Mouse (Mus musculus) neural tube, embryonic 14.5 days (tissue): ENCODE measurements around the gene Slc48a1. TPM values are rescaled to one million over a fixed set of nuclear protein-coding genes. Genes with fewer than 3 reads are reported as not detected.

Experiments used
- ATAC-seq: fragments of 200-750 bp; cut with Nextera tagmentation; 2 replicates; pipeline ENCODE4 v1.8.0; 2017; ENCODE audit warnings: low read depth, mild to moderate bottlenecking, moderate TSS enrichment, moderate library complexity
- H3K27ac ChIP-seq: fragments of 300-500 bp; sonication (generic); 2 replicates; pipeline ENCODE4 v1.5.1; 2014; ENCODE audit warnings: low read depth, mild to moderate bottlenecking, control low read depth, low read length, moderate library complexity, mixed read lengths
- H3K27me3 ChIP-seq: fragments of 300-500 bp; sonication (generic); 2 replicates; pipeline ENCODE4 v1.6.1; 2014; ENCODE audit warnings: low read length; ENCODE audit not compliant: control insufficient read depth, insufficient read depth
- H3K36me3 ChIP-seq: fragments of 300-500 bp; sonication (generic); 2 replicates; pipeline ENCODE4 v1.6.1; 2014; ENCODE audit warnings: low read length, mixed read lengths; ENCODE audit not compliant: control insufficient read depth, insufficient read depth
- H3K4me1 ChIP-seq: fragments of 300-500 bp; sonication (generic); 2 replicates; pipeline ENCODE4 v1.6.1; 2014; ENCODE audit warnings: low read length; ENCODE audit not compliant: control insufficient read depth, insufficient read depth
- H3K4me2 ChIP-seq: fragments of 300-500 bp; sonication (generic); 2 replicates; pipeline ENCODE4 v1.6.1; 2014; ENCODE audit warnings: mild to moderate bottlenecking, low read depth, low read length, control low read depth
- H3K4me3 ChIP-seq: fragments of 300-500 bp; sonication (generic); 2 replicates; pipeline ENCODE4 v1.5.1; 2014; ENCODE audit warnings: low read depth, low read length, control low read depth, mixed read lengths
- H3K9ac ChIP-seq: fragments of 300-500 bp; sonication (generic); replicated peaks from 2 replicates; pipeline ENCODE4 v1.6.1; 2014; ENCODE audit warnings: low read depth, mild to moderate bottlenecking, control low read depth, low read length, mixed read lengths
- H3K9me3 ChIP-seq: fragments of 300-500 bp; sonication (generic); 2 replicates; pipeline ENCODE4 v1.6.1; 2016; ENCODE audit warnings: low read length; ENCODE audit not compliant: control insufficient read depth
- WGBS: fragments of 180-500 bp; shearing (Covaris S2); extraction: QIAGEN DNeasy Blood & Tissue Kit; methylation state at CpG from one replicate; pipeline ENCODE4 v1.1.7; 2014; 5-methylcytosine and 5-hydroxymethylcytosine counted together
- polyA plus RNA-seq: library from polyadenylated mRNA; unstranded; fragments of >200 nt; fragmentation: Nextera tagmentation; extraction: Ambion mirVana; gene quantifications from 2 replicates; pipeline ENCODE4 v1.2.1, GENCODE M21; 2014

The Slc48a1 gene
- polyA plus RNA-seq, 1 experiment from 2014 or later = 104 TPM

DNA sequence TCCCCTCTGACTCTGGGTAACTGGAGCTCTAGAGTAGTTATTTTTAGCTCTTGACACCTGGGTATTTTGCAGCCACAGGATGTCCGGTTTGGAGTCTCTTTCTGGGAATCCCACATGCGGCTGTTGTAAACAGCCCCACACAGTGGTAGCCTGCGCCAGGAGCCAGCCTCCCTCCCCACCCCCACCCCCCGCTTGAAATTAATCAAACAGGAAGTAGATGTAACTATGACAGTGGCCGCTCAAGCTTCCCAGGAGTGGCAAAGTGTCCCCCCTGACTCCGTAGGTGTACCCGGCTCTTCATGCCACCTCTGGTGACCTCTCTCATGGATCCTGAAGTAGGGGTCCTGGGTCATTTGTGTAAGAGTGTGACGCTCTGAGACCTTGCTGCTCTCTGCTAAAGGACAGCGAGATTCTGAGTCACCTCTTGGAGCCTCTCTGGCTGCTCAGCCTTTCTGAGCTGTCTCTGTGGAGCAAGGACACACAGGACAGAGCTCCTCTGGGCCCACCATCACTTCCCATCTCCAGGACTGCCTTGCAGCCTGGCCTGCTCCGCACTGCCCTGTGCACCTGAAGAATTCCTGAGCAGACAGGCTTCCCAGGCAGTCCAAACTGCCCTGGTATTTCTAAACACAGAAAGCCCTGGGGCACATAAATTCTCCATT, 43.1 kb downstream of the Slc48a1 start:
- peaks cover 46% of the 10 kb centered on the region for H3K4me1 ChIP-seq
- H3K27ac ChIP-seq = no peak overlapping the region

DNA sequence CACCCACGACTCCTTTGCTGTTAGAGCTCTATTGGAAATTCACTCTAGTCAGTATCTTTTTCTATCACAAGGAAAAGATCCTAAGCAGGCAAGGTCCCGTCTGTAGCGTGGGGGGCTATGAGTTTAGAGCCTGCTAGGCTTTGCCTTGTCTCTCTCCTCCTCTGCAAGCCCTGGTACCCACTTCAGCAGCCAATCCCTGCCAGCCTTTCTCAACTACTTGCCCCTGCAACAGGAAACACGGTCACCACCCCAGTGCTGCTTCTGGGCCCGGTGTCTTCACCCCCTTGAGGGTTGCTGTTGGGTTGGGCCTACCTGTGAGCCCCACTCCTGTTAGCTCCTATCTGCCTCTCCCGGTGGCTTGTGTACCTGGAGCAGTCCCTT, 43.7 kb downstream of the Slc48a1 start:
- 67% methylated on average over 6 of the region's 6 CpGs for WGBS
- no peaks in the 10 kb centered on the region for H3K36me3 ChIP-seq
- peaks cover 46% of the 10 kb centered on the region for H3K4me1 ChIP-seq
- no peak overlapping the region for H3K9ac ChIP-seq
- H3K9me3 ChIP-seq = no peaks in the 10 kb centered on the region
- no peak overlapping the region for H3K4me2 ChIP-seq
- H3K4me3 ChIP-seq = no peak overlapping the region
- no peaks in the 10 kb centered on the region for H3K27me3 ChIP-seq
- no peak for ATAC-seq
- H3K27ac ChIP-seq = no peak overlapping the region

More for the DNA sequence above, 43.1 kb downstream of the Slc48a1 start:
- no peak overlapping the region for H3K9ac ChIP-seq
- H3K9me3 ChIP-seq = no peaks in the 10 kb centered on the region
- 49% methylated on average over 10 of the region's 10 CpGs for WGBS
- H3K27me3 ChIP-seq = no peaks in the 10 kb centered on the region
- ATAC-seq = no peak
- no peak overlapping the region for H3K4me2 ChIP-seq
- no peak overlapping the region for H3K4me3 ChIP-seq
- H3K36me3 ChIP-seq = no peaks in the 10 kb centered on the region

DNA sequence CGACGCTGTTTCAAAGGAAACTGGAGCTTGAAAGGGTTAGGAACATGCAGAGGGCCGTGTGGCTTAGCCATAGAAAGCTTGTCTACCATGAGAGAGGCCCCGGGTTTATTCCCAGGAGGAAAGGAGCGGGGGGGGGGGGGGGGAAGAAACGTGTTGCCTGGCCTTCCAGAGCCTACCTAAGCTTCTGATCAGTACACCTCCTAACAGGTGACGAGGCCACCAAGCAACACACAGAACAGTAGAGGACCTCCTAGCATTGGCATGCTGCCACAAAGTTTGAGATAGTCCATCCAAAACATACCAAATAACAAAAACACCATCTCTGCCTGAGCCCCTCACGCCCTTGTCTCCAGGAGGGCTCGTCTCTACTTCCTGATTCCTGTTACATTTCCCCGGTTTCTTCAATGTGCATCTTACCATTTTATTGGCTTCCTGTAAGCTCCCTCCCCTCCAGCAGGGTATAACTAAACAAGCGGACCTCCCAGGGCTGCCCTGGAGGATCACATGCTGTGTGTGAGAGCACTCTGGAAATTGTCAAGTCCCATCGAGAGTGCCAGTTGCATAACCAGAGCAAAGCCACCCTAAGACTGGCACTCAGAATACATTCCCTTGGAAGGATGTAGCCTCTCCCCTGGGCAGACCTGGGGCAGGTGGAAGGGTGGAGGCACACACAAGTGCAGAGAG, 44.4 kb downstream of the Slc48a1 start:
- WGBS = 56% methylated on average over 10 of the region's 12 CpGs
- Histone ChIP-seq H3K9me3 (no peaks in the 10 kb centered on the region), H3K36me3 (no peaks in the 10 kb centered on the region), H3K4me1 (peaks cover 49% of the 10 kb centered on the region), H3K27ac (no peak overlapping the region), H3K4me3 (no peak overlapping the region), H3K4me2 (no peak overlapping the region), H3K9ac (no peak overlapping the region), H3K27me3 (no peaks in the 10 kb centered on the region)
- no peak for ATAC-seq

DNA sequence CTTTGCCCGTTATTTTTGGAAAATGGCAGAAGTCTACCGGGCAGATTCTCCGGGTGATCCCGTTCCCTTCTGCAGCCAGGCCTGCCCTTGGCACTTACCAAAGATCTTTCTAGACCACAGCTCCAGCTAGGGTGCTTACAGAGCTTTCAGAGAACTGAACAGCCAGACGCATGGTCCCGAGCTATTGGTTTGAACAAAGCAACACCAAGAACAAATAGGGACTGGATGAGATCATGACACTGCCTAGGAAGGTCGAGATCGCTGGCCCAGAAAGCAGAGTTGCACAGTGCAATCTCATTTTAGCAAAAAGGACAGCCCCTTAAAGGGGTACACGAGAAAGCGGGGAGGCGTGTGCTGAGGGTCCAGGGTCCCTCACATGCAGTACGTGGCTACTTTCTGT, 45.2 kb downstream of the Slc48a1 start:
- no peaks in the 10 kb centered on the region for H3K27me3 ChIP-seq
- peaks cover 54% of the 10 kb centered on the region for H3K4me1 ChIP-seq
- no peak for ATAC-seq
- WGBS = 63% methylated on average over 12 of the region's 12 CpGs
- no peaks in the 10 kb centered on the region for H3K36me3 ChIP-seq
- no peak overlapping the region for H3K4me2 ChIP-seq
- H3K9ac ChIP-seq = no peak overlapping the region
- H3K27ac ChIP-seq = no peak overlapping the region
- H3K9me3 ChIP-seq = no peaks in the 10 kb centered on the region
- H3K4me3 ChIP-seq = no peak overlapping the region

DNA sequence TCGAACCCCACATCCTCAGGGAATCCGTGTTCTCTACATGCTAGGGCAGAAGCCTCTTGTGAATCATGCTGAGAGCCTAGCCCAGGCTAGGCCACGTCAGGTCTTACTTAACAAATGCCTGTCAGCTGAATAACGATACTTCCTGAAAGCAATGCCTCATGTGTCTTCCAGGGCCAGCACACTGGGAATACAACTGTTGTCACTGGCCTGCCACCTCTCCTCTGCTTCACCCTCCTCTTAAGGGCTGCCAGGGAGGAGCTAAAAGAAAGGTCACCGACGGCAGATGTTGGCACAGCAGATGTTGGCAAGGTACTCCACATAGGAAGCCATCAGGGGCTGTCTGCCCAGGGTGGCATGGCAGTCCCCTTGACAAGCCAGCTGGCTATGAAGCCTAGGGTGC, 45.7 kb downstream of the Slc48a1 start:
- H3K9me3 ChIP-seq = no peaks in the 10 kb centered on the region
- no peaks in the 10 kb centered on the region for H3K27me3 ChIP-seq
- H3K4me2 ChIP-seq = no peak overlapping the region
- H3K27ac ChIP-seq = no peak overlapping the region
- WGBS = 78% methylated on average over 6 of the region's 6 CpGs
- H3K4me1 ChIP-seq = peaks cover 60% of the 10 kb centered on the region
- no peak overlapping the region for H3K4me3 ChIP-seq
- no peaks in the 10 kb centered on the region for H3K36me3 ChIP-seq
- ATAC-seq = no peak
- H3K9ac ChIP-seq = no peak overlapping the region

DNA sequence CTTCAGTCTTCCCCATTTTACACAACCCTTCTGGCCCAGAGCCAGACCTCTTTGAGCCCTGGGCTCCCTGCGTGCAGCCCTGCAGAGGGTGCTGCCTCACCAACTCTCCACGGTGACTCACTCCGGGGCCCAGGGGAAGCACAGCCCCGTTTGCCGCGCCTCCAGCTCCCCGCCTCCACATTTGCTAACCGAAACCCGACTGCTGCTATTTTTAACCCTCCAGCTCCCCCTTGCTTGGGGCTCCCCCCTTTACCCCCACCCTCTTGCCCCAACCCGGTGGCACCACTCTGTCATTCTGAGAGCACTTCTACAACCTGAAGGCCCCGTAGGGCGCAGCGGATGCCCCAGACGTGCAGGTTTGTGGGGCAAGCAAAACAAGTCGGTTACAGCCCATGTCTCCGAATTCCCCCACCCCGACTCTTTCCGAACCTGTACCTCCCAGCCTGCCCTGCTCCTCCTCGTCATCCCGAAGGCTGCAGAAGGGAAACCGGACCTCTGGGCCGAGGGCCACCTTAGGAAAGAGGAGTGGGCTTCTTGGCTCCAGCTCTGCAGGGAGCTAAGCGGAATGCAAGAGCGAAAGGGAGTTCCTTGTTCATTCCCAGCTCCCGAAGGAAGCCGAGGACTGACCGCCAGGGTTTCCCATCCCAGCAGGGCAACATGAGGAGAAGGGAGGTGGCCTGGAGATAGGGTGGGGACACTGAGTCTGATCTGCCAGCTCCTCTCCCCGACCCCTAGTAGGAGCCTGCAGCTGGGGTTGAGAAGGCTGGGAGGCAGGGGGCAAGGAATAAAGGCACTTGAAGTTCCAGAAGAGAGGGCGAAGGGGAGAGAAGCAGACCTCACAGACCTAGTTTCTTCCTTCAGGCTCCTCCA, 47.0 kb downstream of the Slc48a1 start:
- Histone ChIP-seq H3K4me2 (peak overlapping the region; percentile 40), H3K27ac (peak overlapping the region; percentile 11; the same call in 1 of the 2 replicates), H3K9me3 (no peaks in the 10 kb centered on the region), H3K9ac (peak overlapping the region; percentile 41; the same call in 1 of the 2 replicates), H3K4me3 (peak overlapping the region; percentile 17; the same call in 1 of the 2 replicates), H3K4me1 (peaks cover 73% of the 10 kb centered on the region), H3K36me3 (no peaks in the 10 kb centered on the region), H3K27me3 (no peaks in the 10 kb centered on the region)
- 10% methylated on average over 29 of the region's 29 CpGs for WGBS
- ATAC-seq = no peak

DNA sequence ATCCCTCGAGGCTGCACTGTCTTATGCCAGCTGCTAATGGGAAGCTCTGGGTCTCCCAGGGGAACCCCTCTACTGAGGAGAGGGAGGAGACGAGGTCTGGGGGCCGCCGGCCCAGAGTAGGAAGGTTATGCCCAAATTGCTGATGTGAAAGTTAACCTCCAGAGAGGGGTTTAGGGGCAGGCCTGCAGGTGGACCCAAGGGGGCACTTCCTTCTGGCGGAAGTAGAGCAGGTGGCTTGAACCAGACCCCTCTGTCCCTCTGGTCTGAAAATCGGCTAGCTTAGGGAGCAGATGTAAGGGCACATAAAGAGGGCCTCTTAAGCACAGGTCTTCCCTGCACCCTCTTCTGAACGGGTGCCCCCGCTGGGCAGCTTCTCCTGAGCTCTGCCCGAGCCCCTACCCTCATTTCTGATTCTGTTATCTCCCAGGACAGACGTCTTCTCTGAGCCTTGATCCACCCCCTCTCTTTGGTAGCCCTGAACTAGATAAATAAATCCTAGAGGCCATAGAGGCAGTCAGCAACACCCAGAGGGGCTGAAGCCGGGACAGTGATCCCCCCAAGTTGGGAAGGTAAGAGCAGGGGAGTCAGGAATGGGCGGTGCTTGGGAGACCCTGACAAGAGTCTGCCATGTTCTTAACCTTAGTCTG, 47.7 kb downstream of the Slc48a1 start:
- Histone ChIP-seq H3K4me3 (no peak overlapping the region), H3K4me2 (peak overlapping the region; percentile 9; the same call in 1 of the 2 replicates), H3K9me3 (no peaks in the 10 kb centered on the region), H3K27me3 (no peaks in the 10 kb centered on the region), H3K27ac (no peak overlapping the region), H3K4me1 (peaks cover 77% of the 10 kb centered on the region), H3K36me3 (no peaks in the 10 kb centered on the region), H3K9ac (0 out of 2 replicates have a peak overlapping the region, but pooled peaks have one; percentile 12)
- WGBS = 39% methylated on average over 12 of the region's 12 CpGs
- no peak for ATAC-seq

DNA sequence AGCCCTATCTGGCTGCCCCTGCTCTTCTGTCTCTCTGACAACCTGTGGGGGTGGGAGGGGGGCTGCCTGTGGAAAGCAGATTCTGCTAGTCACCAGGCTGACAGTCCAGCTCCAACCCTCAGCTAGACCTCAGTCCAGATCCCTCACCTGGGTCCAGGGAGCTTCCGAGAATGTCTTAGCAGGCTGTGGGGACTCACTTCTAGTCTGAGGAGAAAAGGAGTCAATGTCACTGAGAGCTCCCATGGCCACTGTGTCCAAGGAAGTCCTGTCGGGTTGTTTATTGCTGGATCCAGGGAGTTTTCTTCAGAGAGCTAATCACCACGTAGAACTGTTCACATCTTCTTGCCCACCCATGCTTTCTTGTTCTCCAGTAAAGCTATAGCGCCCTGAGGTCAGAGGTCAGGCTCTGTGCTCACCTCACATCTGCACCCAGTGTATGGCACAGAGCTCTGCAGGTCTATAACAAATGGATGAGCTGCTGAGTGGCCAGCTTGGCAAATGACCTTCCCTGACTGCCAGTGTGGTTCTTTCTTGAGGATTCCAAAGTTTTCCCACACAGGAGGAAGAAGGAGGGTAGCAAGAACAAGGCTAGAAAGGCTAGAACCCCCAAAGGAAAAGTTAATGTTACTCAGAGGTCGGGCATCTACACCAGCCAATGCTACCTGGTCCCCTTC, 48.4 kb downstream of the Slc48a1 start:
- no peaks in the 10 kb centered on the region for H3K27me3 ChIP-seq
- no peaks in the 10 kb centered on the region for H3K36me3 ChIP-seq
- H3K4me3 ChIP-seq = no peak overlapping the region
- ATAC-seq = no peak
- no peak overlapping the region for H3K27ac ChIP-seq
- 0 out of 2 replicates have a peak overlapping the region, but pooled peaks have one; percentile 12 for H3K9ac ChIP-seq
- H3K9me3 ChIP-seq = no peaks in the 10 kb centered on the region
- peaks cover 71% of the 10 kb centered on the region for H3K4me1 ChIP-seq
- no peak overlapping the region for H3K4me2 ChIP-seq
- WGBS = 69% methylated on average over 5 of the region's 5 CpGs
